Mouse (Mus musculus) gastrocnemius, postnatal 10 days (tissue): ENCODE measurements at regions not wholly inside any gene's neighbourhood (a gene's known extent, or its start where the extent isn't known, plus 50 kb on each side); places are given as distances from the start of the nearest gene placed in this dataset.

Experiments
- DNase-seq: peaks from one replicate; pipeline ENCODE4 v3.0.0; 2021; ENCODE audit warnings: mixed read lengths

DNA sequence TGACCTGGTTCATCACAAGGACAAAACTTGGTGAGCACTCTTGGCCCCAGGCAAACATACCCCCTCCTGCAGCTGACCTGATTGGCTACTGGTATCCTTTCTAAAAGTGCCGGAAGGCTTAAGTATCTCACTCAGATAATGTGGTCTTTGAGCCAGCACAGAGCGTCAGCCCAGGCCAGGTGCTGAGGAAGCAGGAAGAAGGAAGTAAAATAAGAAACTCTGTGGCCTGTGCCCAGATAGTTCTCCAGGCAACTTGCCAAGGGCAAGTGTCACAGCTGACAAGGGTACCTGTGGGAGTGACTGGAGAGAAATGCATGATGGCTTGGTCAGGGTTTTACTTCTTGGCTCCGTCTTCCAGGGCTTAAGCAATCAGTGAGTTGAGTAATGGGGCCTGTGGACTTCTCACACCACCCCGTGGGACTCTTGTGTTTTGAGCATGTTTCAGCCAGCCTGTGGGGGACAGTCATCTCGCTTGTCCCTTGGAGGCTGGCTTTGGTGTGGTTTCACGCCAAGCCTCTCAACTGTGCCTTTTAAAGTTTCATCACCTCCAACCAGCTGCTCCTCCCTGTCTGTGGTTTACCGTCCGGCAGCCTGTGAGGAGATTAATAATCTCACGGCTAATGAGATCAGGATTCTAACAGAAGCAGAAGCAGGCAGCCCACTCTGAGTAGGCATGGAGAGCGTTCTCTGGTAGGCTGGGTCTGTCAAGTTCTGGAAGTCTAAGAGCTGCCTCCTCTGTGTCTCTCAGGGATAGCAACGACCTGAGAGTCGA is 356.8 kb downstream of the Agtpbp1 start:
- DNase-seq, result peak; percentile 31

DNA sequence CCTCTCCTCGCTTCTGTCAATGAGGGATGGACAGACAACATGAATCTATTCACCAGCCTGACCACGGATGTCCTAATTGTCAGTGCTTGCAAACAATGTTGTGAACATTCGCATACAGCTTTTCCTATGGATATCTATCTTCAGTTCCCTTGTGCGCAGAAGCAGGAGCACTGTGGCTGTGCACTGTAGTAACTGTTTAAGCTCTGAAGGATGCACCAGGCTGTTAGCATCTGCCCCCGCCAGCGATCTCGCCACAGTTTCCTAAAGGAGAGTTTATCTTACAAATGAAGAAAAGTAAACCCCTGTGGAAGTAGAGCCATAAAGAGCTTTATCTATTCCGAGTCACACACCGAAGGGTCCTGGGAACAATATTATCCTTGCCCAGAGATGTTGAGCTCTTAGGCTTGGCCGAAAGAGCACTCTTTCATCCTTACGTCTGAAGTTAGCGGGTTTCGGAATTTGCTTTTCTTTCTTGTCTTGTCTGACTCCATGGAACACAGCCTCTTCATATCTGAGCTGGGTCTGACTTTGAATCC is 357.4 kb downstream of the Agtpbp1 start:
- DNase-seq, result no peak

DNA sequence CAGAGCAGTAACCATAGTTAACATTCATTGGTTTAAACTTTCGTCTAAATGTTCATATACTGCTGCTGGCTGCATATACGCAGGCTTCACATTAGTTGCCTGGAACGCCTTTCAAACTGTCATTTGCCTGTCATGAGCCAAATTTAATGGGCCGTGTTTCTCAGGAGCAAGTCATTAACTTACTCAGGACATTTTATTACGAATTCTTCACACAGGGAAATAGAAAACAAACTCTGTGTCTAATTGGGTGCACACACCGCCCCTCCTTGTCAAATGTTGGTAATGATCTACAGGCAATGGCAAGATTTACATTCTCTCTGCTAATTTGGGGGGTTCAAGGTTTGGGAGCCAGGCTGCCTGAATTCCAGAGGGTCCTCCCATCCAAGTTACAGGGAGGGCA is 364.4 kb downstream of the Agtpbp1 start:
- no peak for DNase-seq

DNA sequence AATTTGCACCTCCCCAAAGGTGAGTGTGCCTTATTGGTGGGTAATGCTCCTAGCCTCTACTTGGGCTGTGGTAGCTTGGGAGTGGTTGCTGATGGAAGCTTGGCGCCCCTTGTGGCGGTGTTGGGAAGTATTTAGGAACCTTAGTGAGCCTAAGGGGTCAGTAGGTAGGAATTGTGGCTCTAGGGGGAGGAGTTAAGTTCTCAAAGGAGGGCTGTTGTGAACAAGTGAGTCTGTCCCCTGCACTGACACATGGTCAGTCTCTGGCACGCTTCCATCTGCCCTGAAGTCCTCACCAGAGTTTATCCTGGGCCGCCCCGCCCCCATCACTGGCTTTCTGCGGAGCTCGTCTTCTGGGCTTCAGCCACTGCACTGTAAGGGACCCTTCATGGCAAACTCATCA is 364.9 kb downstream of the Agtpbp1 start:
- DNase-seq, result peak; percentile 31

DNA sequence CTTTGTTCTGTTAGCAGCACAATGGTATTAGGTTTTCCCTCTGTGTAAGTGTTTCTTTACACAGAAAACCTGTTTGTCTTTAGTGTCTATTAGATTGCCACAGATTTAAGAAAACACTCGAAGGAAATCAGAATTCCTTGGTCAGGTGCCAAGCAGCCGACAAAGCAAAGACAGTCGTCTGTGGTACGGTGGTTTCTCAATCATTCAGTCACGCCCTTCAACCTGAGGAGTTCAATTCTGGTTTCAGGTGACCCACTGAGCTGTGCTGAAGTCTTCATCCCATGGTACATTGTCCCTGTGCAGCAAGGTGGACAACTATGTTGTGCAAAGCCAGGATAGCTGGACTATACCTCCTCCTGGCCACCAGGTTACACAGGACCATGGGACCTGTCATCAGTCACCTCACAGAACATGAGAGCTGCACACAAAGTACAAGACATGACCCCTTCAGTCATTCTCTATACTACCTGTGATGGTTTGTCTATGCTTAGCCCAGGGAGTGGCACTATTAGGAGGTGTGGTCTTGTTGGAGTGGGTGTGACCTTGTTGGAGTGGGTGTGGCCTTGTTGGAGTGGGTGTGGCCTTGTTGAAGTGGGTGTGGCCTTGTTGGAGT is 368.2 kb downstream of the Agtpbp1 start:
- DNase-seq, result no peak

DNA sequence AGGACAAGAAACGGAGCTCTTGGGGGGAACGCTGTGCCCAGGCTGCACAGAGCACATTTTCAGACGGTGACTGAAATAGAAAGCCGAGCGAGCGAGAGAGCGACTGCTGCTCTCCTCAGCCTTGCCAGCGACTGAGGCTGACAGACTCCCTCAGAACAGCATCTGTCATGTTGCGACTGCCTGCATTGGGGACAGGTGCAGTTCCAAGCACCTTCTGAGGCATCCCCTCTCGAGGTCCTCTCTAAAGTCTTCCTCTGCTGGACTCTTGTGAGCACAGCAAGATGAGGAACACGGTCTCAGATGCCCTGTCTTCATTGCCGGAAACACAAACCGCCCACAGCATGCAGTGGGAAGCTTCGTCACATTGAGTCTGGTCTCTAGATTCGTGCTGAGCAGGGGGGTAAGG is 372.7 kb downstream of the Agtpbp1 start:
- DNase-seq, result no peak

- DNase-seq, result no peak
Measured at GRCm38 (mm10) chr13:59210828-59211227, 374.2 kb downstream of the Agtpbp1 start.

- DNase-seq, result no peak
Measured at GRCm38 (mm10) chr13:59206186-59206585, 378.8 kb downstream of the Agtpbp1 start.

GRCm38 (mm10) chr13:59204506-59204905 is 380.5 kb downstream of the Agtpbp1 start:
- no peak for DNase-seq

- no peak for DNase-seq
Measured at GRCm38 (mm10) chr13:59196311-59196710, 388.7 kb downstream of the Agtpbp1 start.

- DNase-seq, result no peak
Measured at GRCm38 (mm10) chr13:59188431-59188830, 382.1 kb downstream of the Ntrk2 start.
